Mouse (Mus musculus) heart, adult 2 months (tissue): ENCODE measurements around the gene Cpe.

ENCODE experiments used
- CTCF ChIP-seq: fragments of 200-600 bp; IDR thresholded peaks from 2 replicates; pipeline ENCODE4 v1.8.1; 2022; ENCODE audit warnings: antibody characterized with exemption, mild to moderate bottlenecking, moderate library complexity
- POLR2A ChIP-seq: fragments of 200-500 bp; IDR thresholded peaks from 2 replicates; pipeline ENCODE4 v1.6.1; 2011; ENCODE audit warnings: mild to moderate bottlenecking, low read depth, low read length, control low read depth; ENCODE audit not compliant: insufficient read depth

GRCm38 (mm10) chr8:64608931-64609330 lies 83.9 kb downstream of the Cpe start:
- TF ChIP-seq POLR2A (no peak), CTCF (no peak)
